Mouse (Mus musculus) c-Kit-positive CD71-positive TER-119-positive erythroid progenitor cells, embryonic 14.5 days (primary cell): ENCODE results near the gene Qsox1.

ENCODE experiments used
- DNase-seq: peaks from one replicate; pipeline ENCODE4 v3.0.0-alpha.2; 2013; ENCODE audit warnings: low spot score

The Qsox1 gene

GRCm38 (mm10) chr1:155801014-155801991, 11.4 kb downstream of the Qsox1 start:
- DNase-seq = no peak

GRCm38 (mm10) chr1:155798000-155798399, 14.7 kb downstream of the Qsox1 start:
- DNase-seq = no peak

- DNase-seq = no peak
These were observed 15.3 kb downstream of the Qsox1 start for GRCm38 (mm10) chr1:155797425-155797824.

GRCm38 (mm10) chr1:155796757-155797405, 15.8 kb downstream of the Qsox1 start:
- DNase-seq = peak; percentile 28

GRCm38 (mm10) chr1:155795791-155796233, 16.9 kb downstream of the Qsox1 start:
- DNase-seq = no peak

GRCm38 (mm10) chr1:155794855-155795254, 17.8 kb downstream of the Qsox1 start:
- no peak for DNase-seq

GRCm38 (mm10) chr1:155791919-155792318, 20.8 kb downstream of the Qsox1 start:
- no peak for DNase-seq

- no peak for DNase-seq
These were observed 22.3 kb downstream of the Qsox1 start for GRCm38 (mm10) chr1:155790111-155790974.

GRCm38 (mm10) chr1:155785886-155786285, 26.8 kb downstream of the Qsox1 start:
- DNase-seq = no peak

DNA sequence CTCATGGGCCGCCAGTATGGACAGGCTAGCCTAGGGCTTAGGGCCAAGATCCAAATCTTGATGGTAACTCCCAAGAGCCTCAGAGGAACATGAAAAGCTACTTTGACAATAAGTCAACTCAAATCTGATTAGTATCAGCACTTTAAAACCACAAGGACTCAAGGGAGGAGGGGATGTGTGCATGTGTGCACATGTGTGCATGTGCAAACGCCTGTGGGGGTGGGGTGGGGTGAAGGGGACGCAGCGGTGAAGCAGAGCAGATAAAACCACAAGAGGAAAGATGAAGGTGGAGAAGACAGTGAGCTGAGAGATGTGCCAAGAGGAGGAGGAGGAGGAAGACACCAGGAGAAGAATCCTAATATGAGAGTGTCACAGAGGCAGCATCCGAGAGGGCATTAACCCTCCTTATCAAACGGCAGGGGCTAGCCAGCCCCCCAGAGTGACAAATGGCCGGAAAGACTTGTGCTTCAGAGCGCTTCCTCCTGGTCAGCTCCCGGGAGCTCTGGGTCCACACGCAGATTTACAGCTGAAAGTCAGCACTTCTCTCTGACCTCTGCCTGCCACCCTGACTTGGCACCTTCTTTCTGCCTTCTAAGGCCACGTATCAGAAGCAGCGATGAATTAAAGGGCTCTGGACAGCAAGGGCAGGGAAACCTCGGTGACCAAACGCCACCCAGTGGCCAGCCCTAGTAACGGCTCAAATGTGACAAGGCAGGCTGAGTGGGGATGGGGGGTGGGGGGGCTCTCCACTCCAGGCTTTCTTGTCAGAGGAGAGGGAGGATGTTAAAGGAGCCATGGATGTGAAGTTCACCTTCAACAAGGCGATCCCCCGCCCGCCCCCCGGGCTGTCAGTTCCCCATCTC, 28.1 kb downstream of the Qsox1 start:
- DNase-seq = peak; percentile 22

GRCm38 (mm10) chr1:155782382-155782781, 30.3 kb downstream of the Qsox1 start:
- no peak for DNase-seq

DNA sequence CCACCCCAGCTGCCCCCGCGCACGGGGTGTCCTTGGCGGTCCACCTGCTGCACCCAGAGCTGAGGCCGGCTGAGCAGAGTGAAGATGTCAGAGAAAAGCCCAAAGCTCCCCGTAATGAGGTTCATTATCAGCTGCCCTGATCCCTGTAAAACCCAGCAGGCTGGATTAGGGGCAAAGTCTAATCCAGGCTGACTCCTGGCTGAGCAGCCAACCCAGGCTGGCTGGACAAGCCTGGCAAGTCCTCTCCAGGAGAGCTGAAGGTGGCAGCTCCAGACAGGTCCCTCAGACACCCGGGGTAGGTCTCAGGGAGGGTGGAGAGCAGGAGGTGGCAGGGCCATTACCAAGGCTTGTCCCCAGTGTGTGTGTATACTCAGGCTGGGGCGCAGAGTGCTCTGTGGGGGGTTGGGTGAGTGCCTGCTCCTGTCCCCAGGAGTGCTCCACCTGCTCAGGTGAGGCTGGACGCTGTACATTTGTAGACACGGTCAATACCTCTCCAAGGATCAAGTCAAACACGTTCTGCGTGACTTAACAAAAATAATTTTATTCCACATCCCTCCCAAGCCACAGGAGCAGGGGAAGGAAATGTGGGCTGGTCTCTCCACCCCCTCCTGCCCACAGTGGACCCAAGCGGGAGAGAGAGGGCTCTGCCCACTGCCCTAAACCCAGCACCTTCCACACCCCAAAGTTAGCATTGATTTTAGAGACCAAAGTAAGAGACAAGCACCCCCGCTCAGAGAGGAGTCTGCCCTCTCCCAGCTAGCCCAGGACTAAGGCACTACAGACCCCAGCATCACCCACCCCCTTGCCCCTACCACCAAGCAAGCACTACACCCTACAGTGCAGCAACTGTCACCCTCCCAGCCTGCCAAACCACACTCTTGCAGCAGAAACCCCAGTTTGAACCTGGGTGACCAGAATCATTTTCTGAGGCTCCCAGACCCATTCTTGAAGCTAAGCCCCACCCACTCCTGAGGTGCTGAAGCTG, 34.8 kb downstream of the Qsox1 start:
- DNase-seq = no peak

GRCm38 (mm10) chr1:155759167-155759566, 53.5 kb downstream of the Qsox1 start:
- no peak for DNase-seq

DNA sequence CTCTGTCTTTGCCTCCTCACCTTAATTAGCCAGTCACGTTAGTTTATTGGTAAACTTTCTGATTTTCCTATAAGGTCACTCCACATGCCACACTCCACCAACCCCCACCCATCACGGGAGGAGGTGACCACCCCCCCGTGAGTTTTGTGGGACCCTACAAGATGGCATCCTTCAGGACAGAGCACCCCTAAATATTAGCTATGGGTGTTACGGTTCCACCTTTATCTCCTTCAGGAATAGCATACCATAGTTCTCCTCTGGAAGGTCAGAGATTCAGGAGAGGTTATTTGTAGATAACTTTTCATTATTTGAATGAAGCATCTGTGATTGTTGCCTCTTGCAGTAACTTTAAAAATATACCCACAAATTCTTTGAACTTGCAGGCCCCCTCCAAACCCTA, 54.0 kb downstream of the Qsox1 start:
- no peak for DNase-seq

DNA sequence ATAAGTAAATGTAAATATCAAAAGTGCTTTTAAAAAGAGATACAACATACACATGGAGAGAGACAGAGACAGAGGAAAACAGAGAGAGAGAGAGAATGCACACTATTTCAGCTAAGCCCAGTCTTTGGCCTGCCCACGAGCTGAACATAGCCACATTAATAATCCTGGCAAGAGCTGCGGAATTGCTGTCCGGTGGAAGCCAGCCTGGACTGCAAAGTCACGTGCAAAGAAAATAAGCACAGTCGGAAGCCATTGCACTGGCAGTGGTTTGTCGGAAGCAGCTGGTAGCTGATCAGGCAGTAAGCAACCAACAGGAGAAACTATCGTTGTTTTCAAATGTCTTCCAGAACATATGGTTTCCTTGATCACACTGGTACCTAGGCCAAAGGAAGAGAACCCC, 55.1 kb downstream of the Qsox1 start:
- no peak for DNase-seq

DNA sequence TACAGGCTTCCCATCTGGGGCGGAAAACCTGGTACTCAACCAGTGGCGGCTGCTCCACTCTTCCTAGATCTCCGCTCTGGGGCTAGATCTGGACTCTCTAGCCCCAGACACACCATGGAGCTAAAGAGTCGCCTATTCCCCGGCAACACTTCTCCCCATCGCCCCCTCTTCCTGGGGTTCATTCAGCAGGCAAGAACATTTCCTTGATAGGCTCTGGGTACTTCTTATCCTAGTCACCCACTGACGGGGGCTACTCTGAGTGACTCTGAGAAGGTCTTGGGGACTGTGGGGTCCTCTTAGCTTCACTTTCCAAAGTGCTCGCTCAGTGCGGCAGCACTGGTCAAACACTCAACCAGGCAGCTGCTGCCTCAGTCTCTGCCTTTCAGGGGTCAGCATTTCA, 59.3 kb downstream of the Qsox1 start:
- DNase-seq = no peak

- DNase-seq = no peak
These were observed 61.0 kb downstream of the Qsox1 start, which contains the start of gene Lhx4 for GRCm38 (mm10) chr1:155751484-155752255. Gene Lhx4, minus strand, starts transcription at chr1:155751684.

DNA sequence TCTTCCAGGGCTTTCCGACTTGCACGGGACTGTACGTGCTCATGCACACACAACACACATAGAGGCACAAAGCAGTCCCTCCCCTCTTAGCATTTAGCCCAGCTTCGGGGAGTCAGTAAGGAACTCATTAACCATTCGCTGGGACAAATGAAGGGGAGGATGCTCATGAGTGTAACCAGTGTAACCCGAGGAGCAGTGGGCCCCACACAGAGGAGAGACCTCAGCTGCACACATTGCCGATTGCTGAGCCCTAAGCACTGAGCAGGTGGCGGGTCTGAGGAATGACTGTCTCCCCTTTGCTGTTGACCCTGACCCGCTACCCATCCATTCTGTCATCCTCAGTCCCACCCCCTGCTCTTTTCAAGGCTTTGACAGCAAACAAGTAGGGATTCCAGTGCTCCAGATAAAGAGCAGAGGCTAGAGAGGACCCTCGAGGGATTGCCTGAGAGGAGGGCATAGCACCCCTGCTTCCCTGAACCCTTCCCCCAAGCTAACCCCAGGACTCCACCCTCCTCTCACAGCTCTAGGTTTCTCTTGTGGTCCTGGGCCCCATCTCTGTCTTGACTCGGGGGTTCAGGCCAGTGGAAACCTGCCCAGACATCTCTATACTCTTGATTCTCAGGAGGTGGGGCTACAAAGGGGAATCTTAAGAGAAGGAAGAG, 62.0 kb downstream of the Qsox1 start:
- DNase-seq = no peak

DNA sequence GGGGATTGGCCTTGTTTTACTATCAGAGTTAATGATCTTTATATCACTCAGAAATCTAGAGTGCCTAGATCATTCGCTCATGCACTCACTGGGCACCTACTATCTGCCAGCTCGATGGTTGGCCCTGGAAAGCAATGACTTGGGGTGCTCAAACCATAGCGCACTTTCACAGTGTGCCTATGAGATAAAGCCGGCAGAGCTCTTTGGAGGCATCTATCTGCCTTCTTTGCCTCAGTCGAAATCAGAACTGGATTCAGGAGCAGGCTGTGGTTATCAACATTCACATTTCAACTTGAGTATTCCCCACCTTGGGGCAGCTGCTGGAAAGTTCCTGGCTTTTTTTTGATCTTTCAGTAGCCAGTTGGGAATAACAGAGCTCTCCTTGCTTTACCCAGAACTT, 64.8 kb downstream of the Qsox1 start:
- DNase-seq = no peak
